Mouse (Mus musculus) frontal cortex, postnatal 25 days (tissue): ENCODE measurements around the gene Iqch.

ENCODE experiments used
- DNase-seq, 2 experiments: peaks; one replicate each; pipeline ENCODE4 v3.0.0; 2022; ENCODE audit warnings: low spot score in 2 of 2

The Iqch gene

DNA sequence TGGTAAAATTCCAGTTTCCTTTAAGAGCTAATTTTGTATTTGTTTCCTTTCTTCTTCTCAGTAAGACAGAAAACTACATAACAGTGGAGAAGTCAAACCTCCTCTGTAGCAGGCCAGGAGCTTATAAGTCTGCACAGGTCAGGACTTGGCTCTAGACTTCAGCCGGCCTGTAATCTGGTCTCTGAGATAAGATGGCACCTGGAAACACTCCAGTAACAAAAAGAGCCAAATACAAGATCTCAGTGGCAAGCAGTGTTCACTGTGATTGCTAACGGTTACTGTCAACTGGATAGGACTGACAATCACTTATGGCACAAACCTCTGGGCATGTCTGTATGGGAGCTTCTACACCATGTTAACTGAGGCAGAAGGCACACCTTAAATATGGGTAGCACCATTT lies 229.0 kb downstream of the Iqch start:
- no peak for DNase-seq

DNA sequence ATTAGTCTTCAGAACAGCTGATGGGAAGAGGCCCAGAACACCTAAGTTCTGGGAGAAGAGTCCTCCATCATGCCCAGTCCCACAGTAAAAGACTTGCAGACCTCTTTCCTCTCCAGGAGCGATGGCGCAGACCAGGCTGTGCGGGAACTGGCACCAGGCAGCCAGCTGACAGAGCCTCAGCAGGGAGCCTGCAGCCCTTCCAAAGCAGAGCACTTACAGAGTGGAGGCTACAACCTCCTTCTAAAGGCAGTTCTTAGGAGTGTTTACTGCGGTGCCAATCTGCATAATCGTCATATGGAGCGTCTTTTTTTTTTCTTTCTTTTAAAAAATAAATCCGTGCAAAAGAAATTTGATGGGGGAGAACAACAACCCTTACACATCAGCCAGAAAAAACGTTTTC lies 229.8 kb downstream of the Iqch start:
- DNase-seq = no peak
